ENCODE assay signal across 8 mouse cellular contexts in genomic region chr2:168072436-168073131, GRCm38 (mm10). TPM values are rescaled to one million over a fixed set of nuclear protein-coding genes. Genes with fewer than 3 reads are reported as not detected.
DNase-seq lines count a peak whose midpoint lies in the region; ATAC-seq and TF ChIP-seq lines count a peak whose summit lies in the region.

No protein-coding gene starts in this region.

- WGBS in embryonic facial prominence, embryonic 11.5 days = 10% methylated on average over 12 of the region's 12 CpGs
- WGBS in heart, embryonic 14.5 days = 7% methylated on average over 9 of the region's 12 CpGs
- 2% methylated on average over 12 of the region's 12 CpGs for WGBS in lung, embryonic 14.5 days
- 11% methylated on average over 12 of the region's 12 CpGs for WGBS in stomach, embryonic 15.5 days

- H3K27me3 ChIP-seq in embryonic facial prominence, embryonic 11.5 days (ENCODE audit: control insufficient read depth, insufficient read depth, low read length) = no peaks in the 10 kb centered on the region
- H3K27me3 ChIP-seq in heart, embryonic 14.5 days (ENCODE audit: control insufficient read depth, insufficient read depth, low read length) = no peaks in the 10 kb centered on the region
- H3K27me3 ChIP-seq in lung, embryonic 14.5 days (ENCODE audit: insufficient read depth, low read length) = no peaks in the 10 kb centered on the region
- no peaks in the 10 kb centered on the region for H3K27me3 ChIP-seq in stomach, embryonic 15.5 days (replicated peaks)

- no peaks in the 10 kb centered on the region for H3K9me3 ChIP-seq in embryonic facial prominence, embryonic 11.5 days (replicated peaks; ENCODE audit: control insufficient read depth, low read length)
- no peaks in the 10 kb centered on the region for H3K9me3 ChIP-seq in heart, embryonic 14.5 days (ENCODE audit: control insufficient read depth, low read length)
- H3K9me3 ChIP-seq in lung, embryonic 14.5 days (ENCODE audit: low read depth, low read length) = no peaks in the 10 kb centered on the region
- H3K9me3 ChIP-seq in stomach, embryonic 15.5 days = no peaks in the 10 kb centered on the region

- peak; percentile 63 to 69 for DNase-seq in cerebellum, postnatal 14 days
- no peak for DNase-seq in cerebellum, adult 11 months
- DNase-seq in 3134 (ENCODE audit: extremely low read depth, insufficient read length, low spot score) = peak; percentile 81
- peak; percentile 38 for DNase-seq in embryonic facial prominence, embryonic 11.5 days (ENCODE audit: low spot score)
- DNase-seq in lung, embryonic 14.5 days = peak; percentile 61

- H3K4me3 ChIP-seq in embryonic facial prominence, embryonic 11.5 days (ENCODE audit: low read depth, low read length) = no peak overlapping the region
- H3K4me3 ChIP-seq in heart, embryonic 14.5 days (ENCODE audit: control insufficient read depth in 1 of 2, insufficient read depth in 1 of 2, low read depth in 1 of 2, low read length in 2 of 2) = no peak overlapping the region; a peak in 1 of 4 replicates
- no peak overlapping the region for H3K4me3 ChIP-seq in lung, embryonic 14.5 days (ENCODE audit: low read depth, low read length)
- H3K4me3 ChIP-seq in stomach, embryonic 15.5 days (replicated peaks) = no peak overlapping the region

- H3K4me1 ChIP-seq in embryonic facial prominence, embryonic 11.5 days (ENCODE audit: control insufficient read depth, insufficient read depth, low read length) = peaks cover 3% of the 10 kb centered on the region; the same call in 1 of the 2 replicates
- H3K4me1 ChIP-seq in heart, embryonic 14.5 days (ENCODE audit: control insufficient read depth in 2 of 2, insufficient read depth in 2 of 2, low read length in 2 of 2) = peaks cover 17 to 23% of the 10 kb centered on the region in 2 experiments
- H3K4me1 ChIP-seq in lung, embryonic 14.5 days (ENCODE audit: insufficient read depth) = peaks cover 7% of the 10 kb centered on the region
- H3K4me1 ChIP-seq in stomach, embryonic 15.5 days = peaks cover 8% of the 10 kb centered on the region

- no peaks in the 10 kb centered on the region for H3K36me3 ChIP-seq in embryonic facial prominence, embryonic 11.5 days (replicated peaks; ENCODE audit: control insufficient read depth, insufficient read depth, low read depth, low read length)
- no peaks in the 10 kb centered on the region for H3K36me3 ChIP-seq in heart, embryonic 14.5 days (ENCODE audit: control insufficient read depth, insufficient read depth, low read length)
- no peaks in the 10 kb centered on the region for H3K36me3 ChIP-seq in lung, embryonic 14.5 days (ENCODE audit: insufficient read depth)
- no peaks in the 10 kb centered on the region for H3K36me3 ChIP-seq in stomach, embryonic 15.5 days

- TF ChIP-seq CTCF in lung, embryonic 14.5 days (IDR thresholded peaks at IDR 0.05; ENCODE audit: low read depth) = no peak

- peak; percentile 47; the same call in 1 of the 2 replicates for ATAC-seq in embryonic facial prominence, embryonic 11.5 days (replicated peaks; ENCODE audit: insufficient number of reproducible peaks, low FRiP score, low TSS enrichment, low read depth)
- peak; percentile 77 for ATAC-seq in heart, embryonic 14.5 days (ENCODE audit: insufficient number of reproducible peaks, insufficient read depth, low FRiP score, low read depth)
- ATAC-seq in lung, embryonic 14.5 days (ENCODE audit: insufficient read depth) = peak; percentile 81
- peak; percentile 45; the same call in 1 of the 2 replicates for ATAC-seq in stomach, embryonic 15.5 days (ENCODE audit: insufficient read depth, low FRiP score, low read depth)
- no peak for ATAC-seq in granulocyte monocyte progenitor cell, adult 5-6 weeks (replicated peaks; ENCODE audit: poor library complexity, severe bottlenecking)

- peak overlapping the region; percentile 65; the same call in 1 of the 2 replicates for H3K27ac ChIP-seq in embryonic facial prominence, embryonic 11.5 days (replicated peaks; ENCODE audit: low read depth, low read length)
- H3K27ac ChIP-seq in heart, embryonic 14.5 days (replicated peaks in 1 of 2; ENCODE audit: control insufficient read depth in 1 of 2, insufficient read depth in 1 of 2, low read depth in 2 of 2, low read length in 2 of 2) = peak overlapping the region; percentile 85 to 89
- peak overlapping the region; percentile 84 for H3K27ac ChIP-seq in lung, embryonic 14.5 days (ENCODE audit: low read depth)
- H3K27ac ChIP-seq in stomach, embryonic 15.5 days = 0 out of 2 replicates have a peak overlapping the region, but pooled peaks have one; percentile 49

- H3K4me2 ChIP-seq in embryonic facial prominence, embryonic 11.5 days (ENCODE audit: low read depth, low read length) = no peak overlapping the region
- peak overlapping the region; percentile 45 for H3K4me2 ChIP-seq in heart, embryonic 14.5 days (ENCODE audit: low read length)
- H3K4me2 ChIP-seq in lung, embryonic 14.5 days = peak overlapping the region; percentile 10; the same call in 1 of the 2 replicates
- H3K4me2 ChIP-seq in stomach, embryonic 15.5 days = no peak overlapping the region

- H3K9ac ChIP-seq in embryonic facial prominence, embryonic 11.5 days (replicated peaks; ENCODE audit: low read length) = no peak overlapping the region
- peak overlapping the region; percentile 49 for H3K9ac ChIP-seq in heart, embryonic 14.5 days (ENCODE audit: low read length)
- peak overlapping the region; percentile 32; the same call in 1 of the 2 replicates for H3K9ac ChIP-seq in lung, embryonic 14.5 days
- H3K9ac ChIP-seq in stomach, embryonic 15.5 days = no peak overlapping the region

RNA-seq across cellular contexts. Expression of gene Pard6b, which starts 8.2 kb away (rescaled TPM):
- polyA plus RNA-seq in embryonic facial prominence, embryonic 11.5 days (2014; fragmentation: Nextera tagmentation; extraction: Ambion mirVana) = 4.8 and 5.1 TPM in 2 replicates
- polyA plus RNA-seq in heart, embryonic 14.5 days (2014; fragmentation: Nextera tagmentation; extraction: Ambion mirVana) = 7.7 and 8.5 TPM in 2 replicates
- 14.0 and 14.1 TPM in 2 replicates for polyA plus RNA-seq in lung, embryonic 14.5 days (2014; fragmentation: Nextera tagmentation; extraction: Ambion mirVana)
- 12.7 and 14.9 TPM in 2 replicates for polyA plus RNA-seq in stomach, embryonic 15.5 days (2015; fragmentation: Nextera tagmentation; extraction: Ambion mirVana)
- total RNA-seq in granulocyte monocyte progenitor cell, adult 5-6 weeks (2014; fragmentation: Nextera tagmentation) = 0.58 TPM in 1 of 2 replicates, not detected in the other
- total RNA-seq in granulocyte monocyte progenitor cell, adult 5-6 weeks (2017) = 0.04 and 0.21 TPM in 2 replicates

Comparison
In these comparisons a context has a peak if more than half of its experiments do, and no peak if none do; other contexts are left out.
1. H3K4me2 ChIP-seq: peak in heart, embryonic 14.5 days (single experiment) and lung, embryonic 14.5 days (single experiment); none in embryonic facial prominence, embryonic 11.5 days (single experiment) and stomach, embryonic 15.5 days (single experiment).
2. H3K9ac ChIP-seq: peak in heart, embryonic 14.5 days (single experiment) and lung, embryonic 14.5 days (single experiment); none in embryonic facial prominence, embryonic 11.5 days (single experiment) and stomach, embryonic 15.5 days (single experiment).
3. Peak in every context shown above with its lines, with median percentiles within 50 percentile points of each other: H3K27ac ChIP-seq.